Mouse (Mus musculus) cerebellum, adult 8-10 months (tissue): ENCODE measurements around the gene Syk.

Source experiments
- DNase-seq: peaks from one replicate; pipeline ENCODE4 v3.0.0; 2022

Syk gene

DNA sequence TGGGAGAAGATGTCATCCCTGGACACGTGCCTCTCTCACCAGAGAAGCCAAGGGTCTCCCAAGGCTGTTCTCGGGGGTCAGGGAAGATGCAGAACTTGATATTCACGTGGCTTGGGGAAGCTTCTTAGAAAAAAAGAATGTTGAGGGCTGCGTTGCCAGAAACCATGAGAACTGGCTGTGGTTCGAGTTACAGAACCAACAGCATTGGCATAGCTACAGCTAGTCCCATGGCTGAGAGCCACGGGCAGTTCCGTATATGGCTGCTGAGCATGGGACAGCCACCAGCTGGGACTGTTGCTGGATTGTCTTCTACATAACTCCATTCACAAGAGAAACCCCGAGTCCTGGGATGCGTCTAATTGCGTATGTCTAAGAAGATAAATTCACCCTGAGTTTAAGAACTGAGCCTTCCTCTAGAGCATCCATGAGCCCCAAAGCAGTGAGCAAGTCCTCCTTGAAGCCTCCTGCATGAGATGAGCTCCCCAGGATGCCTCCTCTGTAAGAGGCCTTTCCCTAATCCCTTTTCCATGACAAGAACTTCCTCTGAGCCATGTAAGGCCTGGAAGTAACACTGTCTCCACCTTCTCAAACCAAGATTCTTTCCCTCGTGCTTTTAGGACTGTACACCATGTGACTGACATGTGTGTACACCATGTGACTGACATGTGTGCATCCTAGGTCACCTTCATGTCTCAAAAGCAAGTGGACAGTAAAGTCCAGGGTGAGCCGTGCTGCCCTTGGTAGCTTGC, 71.3 kb downstream of the Syk start:
- no peak for DNase-seq

DNA sequence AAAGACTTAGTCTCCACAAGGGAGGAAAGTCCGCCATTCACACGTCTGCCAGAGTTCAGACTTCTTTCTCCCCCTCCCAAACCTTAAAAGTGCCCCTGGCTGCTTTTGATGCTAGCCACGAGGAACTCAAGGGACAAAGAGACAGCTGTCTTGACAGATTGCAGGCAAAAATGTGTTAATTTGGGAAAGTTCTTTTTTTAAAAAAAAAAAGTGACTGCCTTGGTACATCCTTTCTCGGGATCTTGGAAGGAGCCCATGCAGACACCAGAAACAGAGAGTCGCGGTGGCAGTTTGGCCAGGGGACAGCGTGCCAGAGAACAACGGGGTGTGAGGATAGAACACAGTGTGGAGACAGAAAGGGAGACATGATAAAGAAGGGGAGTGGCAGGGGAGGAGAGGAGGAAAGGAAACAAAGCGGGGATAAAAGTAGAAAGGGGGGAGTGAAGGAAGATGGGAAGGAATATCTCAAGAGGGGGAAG, 71.9 kb downstream of the Syk start:
- DNase-seq = no peak

DNA sequence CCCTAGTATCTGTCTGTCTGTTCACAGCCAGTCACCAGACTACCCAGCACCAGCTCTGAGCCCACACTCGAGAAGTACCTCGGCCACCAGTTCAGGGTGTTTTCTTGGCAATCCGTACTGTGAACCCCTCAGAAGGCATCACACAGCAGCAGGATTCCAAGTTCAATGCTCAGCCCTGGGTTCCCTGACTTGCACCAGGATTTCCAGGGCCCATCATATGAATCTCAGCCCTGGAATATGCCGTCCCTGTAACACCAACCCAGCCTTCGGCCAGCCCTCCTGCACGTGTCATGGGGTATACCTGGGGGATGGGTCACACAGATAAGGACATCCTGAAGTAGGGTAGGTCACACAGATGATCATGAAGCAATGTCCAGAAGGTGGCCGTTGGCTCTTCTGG, 75.0 kb downstream of the Syk start:
- no peak for DNase-seq

DNA sequence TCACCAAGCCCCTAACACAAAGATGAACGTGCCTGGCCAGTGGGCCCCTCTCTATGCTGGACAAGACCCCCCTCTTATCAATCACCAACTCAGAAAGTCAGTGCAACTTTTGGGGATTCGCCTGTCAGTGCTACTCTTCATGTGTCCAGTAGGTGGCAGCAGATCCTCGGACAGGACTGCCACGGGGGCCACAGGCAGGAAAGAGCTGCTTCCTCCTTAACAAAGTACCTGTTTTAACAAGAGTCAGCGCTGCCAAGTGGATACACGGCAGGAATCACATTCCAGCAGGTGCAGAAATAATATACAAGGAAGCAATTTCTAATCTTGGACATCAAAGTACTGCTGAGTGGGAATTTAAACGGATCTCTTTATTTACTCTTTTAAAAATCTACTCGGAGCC, 75.5 kb downstream of the Syk start:
- peak; percentile 45 for DNase-seq

DNA sequence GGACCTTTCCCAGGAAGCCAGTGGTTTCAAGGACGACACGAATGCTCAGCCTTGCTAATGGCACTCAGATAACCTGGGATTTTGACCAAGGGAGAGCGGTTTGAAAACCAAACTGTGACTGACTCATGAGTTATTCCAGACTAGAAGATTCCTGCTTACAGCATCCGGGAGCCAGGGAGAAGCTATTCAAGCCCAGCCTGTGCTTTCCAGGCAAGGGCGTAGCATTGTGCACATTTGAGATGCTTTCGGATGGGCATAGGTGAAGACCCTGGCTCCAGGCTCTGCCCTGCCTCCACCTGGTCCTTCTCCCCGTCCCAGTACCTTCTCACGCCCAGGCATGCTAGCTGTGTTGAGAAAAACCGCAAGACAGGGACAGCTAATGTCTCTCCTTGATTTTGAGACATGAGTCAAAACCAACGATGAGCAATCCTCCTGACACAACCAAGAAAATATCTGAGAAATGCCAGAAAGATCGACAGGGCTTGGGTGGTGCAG, 76.2 kb downstream of the Syk start:
- DNase-seq = no peak

DNA sequence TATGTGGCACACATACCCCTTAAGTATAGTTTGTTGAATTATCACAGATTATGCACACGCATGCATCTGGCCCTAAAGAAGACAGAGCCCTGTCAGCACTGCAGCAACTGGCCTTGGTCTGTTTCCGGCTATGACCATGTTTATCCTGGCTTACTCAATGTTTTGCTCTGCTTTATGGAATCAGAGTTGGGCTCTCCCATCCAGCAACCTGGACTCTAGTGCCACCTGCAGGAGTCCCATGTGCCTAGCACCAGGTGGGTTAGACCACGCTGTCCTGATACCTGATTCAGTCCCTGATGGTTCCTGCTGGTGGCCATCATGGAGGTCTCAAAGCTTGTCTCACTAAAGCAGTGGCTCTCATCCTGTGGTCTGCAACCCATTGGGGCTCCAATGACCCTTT, 86.9 kb downstream of the Syk start:
- no peak for DNase-seq

DNA sequence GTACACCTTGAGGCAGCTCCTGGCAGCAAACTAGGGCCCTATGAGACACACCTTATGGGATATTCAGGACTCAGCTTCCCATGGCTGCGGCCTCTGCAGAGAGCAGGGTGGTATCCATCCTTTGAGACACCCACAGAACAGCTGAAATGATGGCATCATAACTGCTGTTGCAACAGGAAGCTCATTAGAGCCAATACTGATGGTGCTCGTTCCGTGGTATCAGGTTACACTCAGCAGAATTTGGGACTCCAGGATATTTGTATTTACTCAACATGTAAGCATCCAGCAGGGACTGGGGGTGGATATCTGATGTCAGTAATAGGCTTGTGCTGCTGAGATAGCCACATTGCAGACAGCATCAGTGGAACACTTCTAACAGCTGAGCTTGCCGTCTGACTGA, 90.3 kb downstream of the Syk start:
- DNase-seq = no peak

DNA sequence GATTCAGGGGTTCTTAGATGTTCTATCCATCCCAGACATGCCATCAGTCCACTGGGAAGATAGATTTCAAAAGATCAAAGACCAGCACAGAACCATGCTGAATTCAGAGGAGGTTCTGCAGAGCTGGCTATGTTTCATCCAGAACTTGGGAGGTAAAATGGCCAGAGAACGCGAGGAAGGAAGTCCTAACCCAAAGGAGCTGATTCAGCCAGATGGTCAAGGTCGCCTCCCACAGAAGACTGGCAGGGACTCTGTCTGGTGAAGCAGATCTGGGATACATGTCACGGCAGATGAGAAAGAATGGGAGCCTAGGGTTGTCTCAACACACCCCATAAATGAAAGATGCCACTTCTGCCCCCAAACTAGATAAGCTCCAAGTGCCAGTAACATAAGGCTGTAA, 90.9 kb downstream of the Syk start:
- no peak for DNase-seq

DNA sequence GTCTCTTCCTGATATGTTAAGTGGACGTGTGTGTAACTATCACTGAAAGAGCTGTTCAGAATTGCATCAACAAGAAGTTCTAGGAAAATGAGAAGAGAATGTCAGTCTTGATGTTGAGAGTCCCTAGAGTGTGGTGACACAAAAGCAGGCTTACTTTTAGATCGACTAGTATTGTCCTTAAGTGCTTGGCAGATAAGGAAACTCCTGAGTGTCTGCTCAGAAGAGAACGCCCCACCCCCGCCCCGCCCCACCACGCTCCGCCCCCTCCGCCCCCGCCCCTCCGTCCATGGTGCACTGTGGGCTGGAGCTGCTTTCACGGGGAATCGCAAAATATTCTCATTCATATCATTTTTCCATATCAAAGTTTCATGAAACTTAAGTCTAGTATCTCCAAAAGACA, 91.9 kb downstream of the Syk start:
- DNase-seq = no peak

DNA sequence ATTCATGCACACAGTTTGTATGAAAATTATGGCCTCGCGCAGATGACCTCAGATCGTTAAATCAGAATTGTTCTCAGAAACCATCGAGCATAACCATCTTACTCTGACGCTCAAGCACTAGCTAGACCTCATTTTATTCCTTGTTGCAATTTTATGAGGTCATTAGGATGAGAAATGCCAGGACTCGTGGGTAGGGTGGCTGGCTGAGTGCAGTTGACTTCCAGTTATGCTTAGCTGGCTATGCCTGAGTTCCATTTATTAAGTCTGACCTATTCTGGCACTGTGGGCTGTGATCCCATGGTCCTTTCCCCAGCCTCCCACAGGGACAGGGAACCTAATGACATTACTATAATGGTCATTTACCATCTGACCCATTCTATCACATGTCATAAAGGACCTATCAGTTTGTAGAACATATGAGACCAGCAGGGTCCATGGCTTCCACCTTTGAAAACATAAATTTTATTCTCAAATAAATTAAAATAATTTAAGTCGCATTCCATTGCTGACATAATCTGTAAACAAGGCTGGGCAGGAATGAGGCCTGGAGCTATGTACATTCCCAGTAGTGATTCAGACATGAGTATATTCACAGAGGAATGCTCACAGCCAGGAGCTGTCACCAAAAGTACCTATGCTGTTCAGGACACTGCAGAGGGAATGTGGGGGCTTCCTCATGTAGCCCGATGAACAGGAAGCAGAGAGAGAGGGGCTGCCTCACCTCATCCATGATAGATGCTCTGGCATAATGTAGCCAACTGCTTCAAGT, 92.7 kb downstream of the Syk start:
- no peak for DNase-seq

DNA sequence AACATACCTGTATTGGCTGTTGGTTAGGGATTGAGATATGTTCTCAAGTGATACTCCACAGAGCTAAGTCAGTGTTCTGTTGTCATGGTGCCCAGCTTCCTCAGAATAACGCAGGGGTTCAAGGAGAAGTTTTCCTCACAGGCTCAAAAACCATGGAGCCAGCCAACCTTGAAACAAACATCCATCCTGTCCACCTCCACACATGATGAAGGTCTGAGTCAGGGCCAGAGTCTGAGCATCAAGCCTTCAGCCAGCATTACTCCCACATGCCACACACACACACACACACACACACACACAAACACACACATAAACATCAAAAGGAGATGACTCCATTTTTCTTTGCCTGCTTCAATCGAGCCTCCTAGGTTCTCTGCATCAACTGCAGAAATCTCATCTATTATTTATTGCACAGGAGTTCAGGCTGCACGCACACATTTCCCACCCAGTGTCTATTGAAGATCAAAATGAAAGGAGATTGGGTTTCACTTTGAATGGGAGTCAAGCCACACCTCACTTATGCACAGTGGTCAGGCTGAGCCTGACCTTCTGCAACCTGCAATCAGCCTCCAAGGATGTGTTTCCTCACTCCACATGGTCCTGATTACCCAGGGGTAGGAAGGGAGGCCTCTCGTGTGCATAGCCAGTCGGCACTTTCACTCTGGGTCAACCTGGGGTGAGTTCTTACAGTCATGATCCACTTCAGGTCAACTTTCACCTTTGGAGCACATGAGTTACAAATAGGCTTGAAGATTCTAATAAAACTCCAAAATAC, 93.9 kb downstream of the Syk start:
- no peak for DNase-seq

DNA sequence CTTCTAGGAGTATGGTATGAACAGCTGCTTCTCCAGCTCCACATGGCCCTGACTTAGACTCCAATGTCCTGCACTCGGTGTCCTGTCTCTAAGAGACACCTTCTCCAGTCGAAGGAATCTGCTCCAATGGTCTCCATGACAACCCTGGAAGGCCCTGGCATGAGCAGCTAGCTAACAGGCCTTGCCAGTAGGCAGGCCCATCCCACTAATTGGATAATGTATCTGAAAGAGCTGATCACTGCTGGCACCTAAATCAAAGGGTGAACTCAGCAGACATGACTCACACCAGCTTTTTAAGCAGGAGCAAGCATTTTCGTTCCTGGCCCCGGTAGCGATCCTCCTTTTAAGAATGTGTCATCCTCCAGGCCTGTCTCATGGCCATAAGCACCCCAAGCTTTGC, 96.9 kb downstream of the Syk start:
- DNase-seq = no peak

DNA sequence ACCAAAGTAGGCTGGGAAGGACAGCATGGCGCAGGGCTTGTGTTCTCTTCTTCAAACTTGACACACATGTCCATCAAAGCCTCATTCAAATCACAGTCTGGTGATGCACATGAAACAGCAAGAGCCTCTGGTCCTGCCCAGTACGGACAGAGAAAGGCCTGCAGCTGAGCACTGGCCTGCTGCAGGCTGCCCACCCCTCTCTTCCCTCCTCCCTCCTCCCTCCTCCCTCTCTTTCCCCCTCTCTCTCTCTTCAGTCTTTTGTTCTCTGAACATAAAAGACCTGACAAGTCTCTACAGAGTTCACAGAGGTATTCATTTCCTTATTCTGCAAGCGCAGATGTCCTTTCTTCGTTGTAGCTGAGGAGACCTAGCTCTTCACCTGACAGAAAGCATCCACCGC, 99.1 kb downstream of the Syk start:
- DNase-seq = no peak

DNA sequence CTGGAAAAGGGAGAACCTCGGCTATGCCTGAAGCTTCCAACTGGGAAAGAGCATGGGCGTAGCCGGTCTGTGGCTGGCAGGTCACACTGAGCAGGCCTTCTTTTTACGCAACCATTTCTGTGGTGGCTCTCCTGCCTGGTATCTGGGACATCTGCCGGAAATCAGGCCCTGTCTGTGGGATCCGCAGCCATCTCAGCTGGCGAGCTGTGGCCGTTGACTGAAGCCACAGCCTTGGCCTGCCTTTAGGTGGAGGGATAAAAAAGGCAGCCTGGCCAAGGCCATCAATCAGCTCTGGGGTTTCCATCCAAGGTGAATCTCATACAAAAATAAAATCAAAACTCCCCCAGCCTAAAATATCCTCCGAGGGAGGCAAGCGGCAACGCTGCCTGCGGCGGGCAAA, 107.5 kb downstream of the Syk start:
- no peak for DNase-seq

DNA sequence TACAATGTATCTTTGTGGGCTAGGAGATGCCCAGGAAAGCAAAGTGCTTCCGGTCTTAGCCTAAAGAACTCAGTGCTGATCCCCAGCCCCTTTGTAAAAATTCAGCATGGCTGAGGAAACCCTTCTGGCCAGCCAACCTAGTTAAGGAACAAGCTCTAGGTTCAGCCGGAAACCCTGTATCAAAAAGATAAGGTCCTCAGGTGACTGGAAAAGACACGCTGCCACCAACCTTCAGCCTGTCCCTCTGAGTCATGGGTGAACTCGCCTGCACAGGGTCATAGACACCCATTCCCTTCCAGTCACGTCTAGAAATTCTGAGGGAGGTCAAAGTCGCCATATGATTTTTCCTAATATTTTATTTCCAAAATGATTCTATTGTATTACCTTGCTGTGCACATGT, 109.3 kb downstream of the Syk start:
- no peak for DNase-seq

DNA sequence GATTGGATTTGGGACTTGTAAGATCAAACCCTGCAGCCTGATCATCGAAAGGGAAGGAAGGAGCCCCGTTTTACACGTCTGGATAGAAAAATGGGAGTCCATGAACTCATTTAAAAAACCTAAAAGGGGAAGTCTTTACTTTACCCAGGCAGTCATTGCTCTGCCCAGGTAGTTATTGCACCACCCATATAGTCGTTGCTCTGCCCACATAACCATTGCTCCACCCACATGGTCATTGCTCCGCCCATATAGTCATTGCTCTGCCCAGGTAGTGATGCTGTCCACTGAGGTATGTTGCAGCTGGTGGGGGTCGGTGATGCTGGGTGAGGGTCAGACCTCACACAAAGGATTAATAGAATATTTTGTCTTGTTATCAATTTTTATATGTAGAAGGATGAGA, 111.9 kb downstream of the Syk start:
- DNase-seq = no peak
